Mouse (Mus musculus) ovary, postnatal 10 days (tissue): ENCODE measurements around the gene Umad1.

Source experiments
- DNase-seq: peaks from one replicate; pipeline ENCODE4 v3.0.0; 2022; ENCODE audit warnings: low spot score

Umad1 gene

GRCm38 (mm10) chr6:8368198-8368864 is 109.2 kb downstream of the Umad1 start:
- DNase-seq = no peak

GRCm38 (mm10) chr6:8370624-8371023 is 111.5 kb downstream of the Umad1 start:
- no peak for DNase-seq

GRCm38 (mm10) chr6:8373051-8373450 is 114.0 kb downstream of the Umad1 start:
- no peak for DNase-seq

GRCm38 (mm10) chr6:8373851-8374250 is 114.8 kb downstream of the Umad1 start:
- no peak for DNase-seq

GRCm38 (mm10) chr6:8374290-8374689 is 115.2 kb downstream of the Umad1 start:
- DNase-seq = no peak

GRCm38 (mm10) chr6:8374712-8375111 is 115.6 kb downstream of the Umad1 start:
- DNase-seq = no peak

GRCm38 (mm10) chr6:8376351-8376750 is 117.3 kb downstream of the Umad1 start:
- no peak for DNase-seq

- DNase-seq = no peak
Measured at GRCm38 (mm10) chr6:8377667-8378066, 118.6 kb downstream of the Umad1 start.

- DNase-seq = no peak
Measured at GRCm38 (mm10) chr6:8389307-8389706, 130.2 kb downstream of the Umad1 start.

GRCm38 (mm10) chr6:8390296-8390695 is 131.2 kb downstream of the Umad1 start:
- no peak for DNase-seq

GRCm38 (mm10) chr6:8390935-8391334 is 131.8 kb downstream of the Umad1 start:
- no peak for DNase-seq

- no peak for DNase-seq
Measured at GRCm38 (mm10) chr6:8393029-8393428, 133.9 kb downstream of the Umad1 start.

GRCm38 (mm10) chr6:8394044-8394443 is 135.0 kb downstream of the Umad1 start:
- DNase-seq = no peak

- DNase-seq = no peak
Measured at GRCm38 (mm10) chr6:8395061-8395460, 136.0 kb downstream of the Umad1 start.

GRCm38 (mm10) chr6:8397252-8397651 is 138.2 kb downstream of the Umad1 start:
- DNase-seq = no peak

- DNase-seq = no peak
Measured at GRCm38 (mm10) chr6:8399710-8400109, 140.6 kb downstream of the Umad1 start.

- no peak for DNase-seq
Measured at GRCm38 (mm10) chr6:8403127-8403526, 144.0 kb downstream of the Umad1 start.

GRCm38 (mm10) chr6:8405844-8406243 is 146.8 kb downstream of the Umad1 start:
- DNase-seq = no peak

GRCm38 (mm10) chr6:8408332-8408731 is 149.2 kb downstream of the Umad1 start:
- DNase-seq = no peak

- no peak for DNase-seq
Measured at GRCm38 (mm10) chr6:8409865-8410264, 150.8 kb downstream of the Umad1 start.

GRCm38 (mm10) chr6:8412845-8413598 is 153.9 kb downstream of the Umad1 start:
- DNase-seq = no peak

- DNase-seq = no peak
Measured at GRCm38 (mm10) chr6:8414020-8414419, 154.9 kb downstream of the Umad1 start.

- no peak for DNase-seq
Measured at GRCm38 (mm10) chr6:8415823-8416222, 156.7 kb downstream of the Umad1 start.
